Mouse (Mus musculus) kidney, postnatal 14 days (tissue): ENCODE measurements around the gene 4930568D16Rik.

Source experiments
- DNase-seq: peaks from one replicate; pipeline ENCODE4 v3.0.0; 2022; ENCODE audit warnings: mixed read lengths

Gene 4930568D16Rik

DNA sequence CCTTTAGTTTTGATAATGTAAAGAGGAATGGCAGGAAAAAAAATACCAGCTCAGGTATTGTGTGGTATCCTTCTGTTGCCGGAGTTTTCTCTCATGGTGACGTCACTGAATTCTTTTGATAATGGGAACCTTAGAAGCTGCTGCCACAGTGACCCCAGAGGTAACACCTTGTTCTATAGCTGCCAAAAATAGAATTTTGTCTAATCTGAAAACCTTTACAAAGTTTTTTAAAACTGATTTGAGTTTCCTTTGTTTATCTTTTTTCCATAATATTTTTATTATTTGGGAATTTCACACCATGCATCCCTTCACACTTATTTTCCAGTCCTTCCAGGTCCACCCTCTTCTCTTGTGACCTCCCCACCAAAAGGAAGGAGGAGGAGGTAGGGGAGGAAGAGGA lies at the start of gene 4930568D16Rik:
Gene 4930568D16Rik (minus strand): TSS at position 101 of the 400 bp plus-strand sequence.
- no peak for DNase-seq

DNA sequence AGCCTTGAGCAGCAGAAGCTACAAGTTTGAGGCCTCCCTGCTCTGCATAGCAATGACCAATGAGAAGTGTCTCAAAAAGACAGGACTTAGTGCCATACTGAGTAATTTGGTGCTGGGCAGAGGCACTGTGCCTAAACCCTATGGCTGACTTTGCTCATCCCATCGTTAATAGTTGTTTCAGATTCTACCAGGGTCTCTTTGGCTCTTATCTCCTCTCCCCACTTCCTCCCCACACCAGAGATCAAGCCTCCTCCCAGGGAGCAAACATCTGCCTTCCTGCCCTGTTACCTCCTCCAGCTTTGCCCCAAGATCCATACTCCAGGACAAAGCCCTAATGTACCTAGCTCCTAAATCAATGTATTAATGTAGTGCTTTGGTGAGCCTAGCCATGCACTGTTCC lies 49.7 kb upstream of the 4930568D16Rik start:
- no peak for DNase-seq

DNA sequence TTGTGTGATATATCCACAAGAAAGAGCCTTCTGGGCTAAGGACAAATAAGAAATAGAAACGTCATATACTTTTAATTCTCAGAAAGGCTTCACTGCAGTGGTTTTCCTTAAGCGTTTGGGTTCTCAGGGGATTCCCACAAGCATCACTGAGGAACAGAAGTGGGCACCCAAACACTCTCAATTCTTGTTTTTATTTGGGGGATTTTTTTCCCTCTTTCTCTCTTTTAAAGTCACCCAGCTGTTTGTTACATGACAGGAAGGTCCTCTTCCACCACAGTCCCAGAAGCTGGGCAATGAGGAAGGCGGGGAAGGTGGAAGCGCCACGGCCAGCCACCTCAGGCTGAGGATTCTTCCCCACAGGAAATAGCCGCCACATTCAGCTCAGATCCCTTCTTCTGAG lies 48.9 kb upstream of the 4930568D16Rik start:
- DNase-seq = no peak

DNA sequence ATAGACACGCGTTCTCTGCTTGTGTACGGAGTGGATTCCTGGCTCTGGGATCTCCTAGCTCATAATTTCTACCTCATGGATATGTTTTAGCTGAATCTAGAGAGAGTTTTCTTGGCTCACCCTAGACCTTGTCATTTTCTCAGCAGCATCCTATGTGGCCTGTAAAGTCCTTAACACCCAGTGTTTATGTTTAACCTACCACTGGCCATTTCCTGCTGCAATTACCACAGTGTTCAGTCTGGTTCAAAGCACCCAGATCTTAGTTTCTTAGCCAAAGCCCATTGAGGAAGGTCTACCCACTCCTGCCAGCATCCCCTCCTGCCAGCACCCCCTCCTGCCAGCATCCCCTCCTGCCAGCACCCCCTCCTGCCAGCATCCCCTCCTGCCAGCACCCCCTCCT lies 45.3 kb upstream of the 4930568D16Rik start:
- DNase-seq = no peak

DNA sequence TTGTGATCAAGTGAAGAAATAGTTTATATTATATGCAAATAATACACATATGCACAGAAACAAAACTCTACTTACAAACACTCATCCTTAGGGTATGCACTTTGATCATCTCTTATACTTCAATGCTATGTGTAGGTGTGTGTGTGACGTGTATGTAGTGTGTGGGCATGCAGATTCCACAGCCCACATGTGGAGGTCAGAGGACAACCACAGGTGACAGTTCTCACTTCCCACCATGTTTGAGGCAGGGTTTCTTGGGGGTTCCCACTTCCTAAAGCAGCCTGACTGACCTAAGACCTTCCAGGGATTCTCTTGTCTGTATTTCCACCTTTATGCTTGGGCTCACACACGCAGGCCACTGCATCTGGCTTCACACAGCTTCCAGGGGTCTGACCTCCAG lies 44.7 kb upstream of the 4930568D16Rik start:
- DNase-seq = no peak

DNA sequence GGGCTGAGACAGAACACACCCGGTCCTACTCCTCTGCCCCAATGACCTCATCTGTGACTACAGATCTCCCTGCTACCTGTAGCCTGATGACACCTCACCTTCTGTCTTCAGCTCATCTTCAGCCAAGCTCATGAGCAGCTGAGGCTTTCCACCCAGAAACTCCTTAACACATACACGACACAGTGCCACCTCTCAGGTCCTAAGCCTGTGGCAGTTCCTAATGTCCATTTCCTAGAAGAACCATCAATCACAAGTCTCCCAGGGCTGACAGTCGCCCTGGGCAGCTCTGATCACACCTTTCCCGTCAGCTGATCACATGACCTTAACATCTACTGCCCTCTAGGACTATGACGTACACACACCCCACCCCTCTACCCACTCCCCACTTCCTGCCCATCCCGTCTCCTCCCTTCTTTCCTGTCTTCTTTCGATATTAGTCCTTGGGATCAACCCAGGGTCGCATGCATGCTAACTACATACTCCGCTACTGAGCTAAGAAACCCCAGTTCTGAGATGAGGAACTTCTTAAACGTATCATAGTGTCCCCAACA lies 44.2 kb upstream of the 4930568D16Rik start:
- DNase-seq = no peak

DNA sequence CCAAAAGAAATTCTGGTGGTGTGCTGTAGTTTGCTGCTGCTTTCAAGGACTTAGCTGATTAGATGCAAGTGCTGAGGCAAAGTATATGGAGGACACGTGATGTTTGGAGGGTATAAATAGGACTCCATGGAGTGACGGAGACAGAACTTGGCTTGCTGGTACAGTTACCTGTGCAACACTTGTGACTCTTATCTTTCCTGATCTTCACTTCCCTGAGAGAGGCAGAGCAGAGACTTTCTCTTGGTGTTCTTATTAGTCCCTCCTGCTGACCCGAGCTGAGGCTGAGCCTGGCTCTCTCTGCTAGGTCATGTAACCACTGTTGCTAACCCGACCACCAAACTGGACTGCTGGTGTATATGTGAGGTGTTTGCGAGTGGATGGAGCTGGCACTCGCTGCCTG lies 41.9 kb upstream of the 4930568D16Rik start:
- no peak for DNase-seq

DNA sequence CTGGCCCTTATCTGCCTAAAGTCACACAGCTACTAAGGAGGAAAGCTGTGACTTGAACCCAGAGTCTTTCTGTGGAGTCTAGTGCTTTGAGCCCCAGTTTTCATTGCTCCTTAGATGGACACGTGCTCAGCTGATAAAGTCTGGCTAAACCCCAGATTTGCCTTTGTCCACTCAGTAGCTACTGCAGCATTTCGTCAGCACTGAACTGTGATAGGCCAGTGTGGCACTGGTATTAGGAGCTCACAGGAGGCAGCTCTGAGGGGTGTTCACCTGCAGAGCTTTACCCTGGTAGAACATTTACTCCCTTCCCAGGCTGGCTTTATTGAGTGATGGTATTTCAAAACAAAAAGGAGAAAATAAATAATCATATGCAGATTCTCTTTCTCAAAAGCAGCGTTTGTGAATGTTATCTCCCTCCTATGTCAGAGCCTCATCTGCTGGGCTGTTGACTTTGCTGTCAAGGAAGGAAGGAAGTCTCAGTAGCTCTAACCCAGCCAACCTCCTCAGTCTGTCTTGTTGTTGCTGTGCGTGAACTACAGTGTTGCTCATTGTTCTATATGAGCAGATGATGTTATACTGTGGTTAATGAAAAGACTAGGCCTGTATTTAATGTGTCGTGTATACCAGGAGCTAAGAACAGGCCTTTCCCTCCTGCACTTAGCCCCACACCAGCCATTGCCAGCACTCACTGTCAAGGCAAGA lies 41.0 kb upstream of the 4930568D16Rik start:
- no peak for DNase-seq

DNA sequence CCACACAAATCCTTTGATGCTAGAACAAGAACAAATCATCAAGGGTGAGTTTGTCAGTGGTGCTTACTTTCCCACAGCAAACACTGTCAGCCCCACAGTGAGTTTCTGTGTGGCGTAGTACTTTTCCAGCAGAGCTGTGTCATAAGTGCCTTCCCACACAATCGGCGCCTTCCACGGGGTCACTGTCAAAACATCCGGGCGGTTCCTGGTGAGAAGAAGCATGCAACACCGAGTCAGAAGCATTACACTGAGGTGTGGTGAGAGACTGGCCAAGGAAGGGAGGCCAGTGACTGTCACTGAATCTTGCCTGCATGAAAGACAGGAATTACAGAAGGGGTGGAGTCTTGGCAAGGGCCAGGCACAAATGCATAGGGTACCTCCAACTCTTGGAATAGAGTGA lies 40.3 kb upstream of the 4930568D16Rik start:
- DNase-seq = no peak

DNA sequence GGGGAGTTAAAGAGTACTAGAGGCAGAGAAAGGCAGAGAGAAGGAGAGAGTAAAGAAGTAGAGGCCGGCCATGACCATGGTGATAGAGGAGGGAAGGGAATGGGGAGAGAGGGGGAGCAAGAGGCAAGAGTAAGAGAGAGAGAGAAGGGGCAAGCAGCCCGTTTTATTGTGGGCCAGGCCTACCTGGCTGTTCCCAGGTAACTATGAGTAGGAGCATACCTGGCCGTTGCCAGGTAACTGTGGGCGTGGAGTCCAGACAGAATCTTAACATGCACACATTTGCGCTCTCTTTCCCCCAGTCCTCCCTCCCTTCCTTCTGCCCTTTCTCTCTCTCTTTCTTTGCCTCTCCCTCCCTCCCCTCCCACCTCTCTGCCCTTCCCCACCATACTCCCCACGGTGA lies 39.7 kb upstream of the 4930568D16Rik start:
- DNase-seq = no peak

DNA sequence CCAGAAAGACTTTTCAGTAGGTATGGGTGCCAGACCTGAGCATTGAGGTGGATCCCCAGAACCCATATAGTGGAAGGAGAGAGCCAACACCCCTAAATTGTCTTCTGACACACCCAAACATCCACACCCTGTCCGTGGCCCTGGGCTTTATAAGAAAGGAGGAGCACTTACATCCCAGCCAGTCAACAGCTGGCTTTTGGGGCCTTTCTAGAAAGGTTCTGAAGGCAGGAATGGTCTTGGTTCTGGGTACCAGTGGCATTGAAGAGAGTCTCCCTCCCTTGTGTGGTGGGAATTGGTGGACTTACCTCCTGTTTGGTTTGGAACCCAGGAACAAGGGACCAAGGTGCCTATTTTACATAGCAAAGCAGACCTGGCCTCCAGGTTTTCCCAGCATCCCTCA lies 39.1 kb upstream of the 4930568D16Rik start:
- DNase-seq = no peak

DNA sequence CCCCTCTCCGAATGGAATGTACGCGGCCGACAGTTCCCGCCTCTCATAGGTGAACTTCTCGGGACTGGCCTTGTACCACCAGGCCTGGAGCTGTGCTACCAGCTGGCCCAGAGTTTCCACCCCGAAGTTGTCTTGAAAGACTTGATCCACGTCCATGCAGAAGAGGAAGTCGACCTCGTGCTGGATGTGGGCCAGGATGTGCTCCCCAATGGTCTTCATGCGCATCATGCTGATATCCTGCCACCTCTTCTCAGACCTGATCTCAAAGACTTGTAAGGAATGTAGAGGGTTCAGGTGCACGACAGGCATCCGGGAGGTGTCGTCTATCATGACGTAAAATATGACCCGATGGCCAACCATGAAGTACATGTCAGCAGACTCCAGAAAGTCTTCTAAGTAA lies 34.9 kb upstream of the 4930568D16Rik start:
- DNase-seq = no peak

DNA sequence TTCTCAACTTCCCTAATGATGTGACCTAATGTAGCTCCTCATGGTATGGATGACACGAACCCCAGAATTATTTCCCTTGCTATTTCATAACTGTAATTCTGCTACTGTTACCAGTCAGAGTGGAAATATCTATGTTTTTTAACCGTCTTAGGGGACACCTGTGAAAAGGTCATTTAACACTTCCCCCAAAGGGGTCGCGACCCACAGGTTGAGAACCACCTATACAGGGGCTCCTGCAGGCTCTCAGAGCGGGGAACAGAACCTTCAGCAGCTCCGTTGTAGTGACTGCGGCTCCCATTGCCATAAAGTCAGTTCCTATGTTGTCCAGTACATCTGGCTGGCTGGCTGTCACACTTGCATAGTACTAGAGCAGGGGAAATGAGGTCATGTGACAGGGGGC lies 33.2 kb upstream of the 4930568D16Rik start:
- DNase-seq = no peak

DNA sequence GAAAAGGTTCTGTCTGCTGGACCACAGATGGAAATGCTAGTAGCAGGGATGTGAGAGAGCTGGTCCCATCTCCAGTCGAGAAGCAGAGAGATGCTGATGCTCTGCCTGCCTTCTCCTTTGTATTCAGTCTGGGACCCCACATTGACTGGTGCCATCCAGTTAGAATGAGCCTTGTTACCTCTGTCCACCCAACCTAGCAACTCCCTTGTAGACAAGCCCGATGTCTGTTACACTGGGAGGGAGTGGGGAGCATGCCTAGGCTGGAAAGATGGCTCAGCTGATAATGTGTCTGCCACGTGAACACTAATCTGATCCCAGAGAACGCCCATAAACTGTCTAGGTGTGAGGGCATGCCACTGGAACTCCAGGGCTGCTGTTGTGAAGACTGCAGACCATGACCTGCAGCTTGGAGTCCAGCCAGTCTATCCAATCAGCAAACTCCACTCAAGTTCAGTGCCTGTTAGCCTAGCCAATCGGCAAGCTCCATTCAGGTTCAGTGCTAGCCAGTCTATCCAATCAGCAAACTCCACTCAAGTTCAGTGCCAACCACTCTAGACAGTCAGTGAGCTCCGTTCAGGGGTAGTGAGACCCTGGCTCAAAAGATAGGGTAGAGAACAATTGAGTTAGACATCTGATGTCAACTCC lies 30.8 kb upstream of the 4930568D16Rik start:
- DNase-seq = peak; percentile 22

DNA sequence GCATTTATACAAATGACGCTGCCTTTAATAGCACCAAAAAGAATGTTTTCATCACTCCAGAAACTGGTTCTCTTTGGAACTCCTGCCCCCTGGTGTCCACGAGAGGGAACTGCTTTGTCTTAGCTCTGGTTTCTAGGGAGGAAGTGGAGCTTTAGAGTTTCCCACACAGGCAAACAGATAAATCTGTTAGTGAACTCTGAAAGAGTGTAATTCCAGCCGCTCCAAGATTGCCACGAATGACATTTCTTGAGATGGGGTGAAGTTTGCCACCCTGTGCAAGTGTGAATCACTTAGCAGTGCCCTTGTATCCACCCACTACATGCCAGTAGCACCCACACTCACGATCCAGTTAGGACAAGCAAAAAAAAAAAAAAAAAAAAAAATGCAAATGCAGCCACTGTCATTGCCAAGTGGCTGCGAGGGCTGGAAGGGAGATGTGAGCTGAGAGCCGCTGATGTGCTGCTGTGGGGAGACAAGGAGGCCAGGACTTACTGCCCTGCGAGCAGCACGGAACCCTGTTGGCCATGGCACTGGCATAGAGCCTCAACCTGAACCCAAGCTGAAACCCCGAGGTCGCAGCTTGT lies 30.2 kb upstream of the 4930568D16Rik start:
- DNase-seq = peak; percentile 72

DNA sequence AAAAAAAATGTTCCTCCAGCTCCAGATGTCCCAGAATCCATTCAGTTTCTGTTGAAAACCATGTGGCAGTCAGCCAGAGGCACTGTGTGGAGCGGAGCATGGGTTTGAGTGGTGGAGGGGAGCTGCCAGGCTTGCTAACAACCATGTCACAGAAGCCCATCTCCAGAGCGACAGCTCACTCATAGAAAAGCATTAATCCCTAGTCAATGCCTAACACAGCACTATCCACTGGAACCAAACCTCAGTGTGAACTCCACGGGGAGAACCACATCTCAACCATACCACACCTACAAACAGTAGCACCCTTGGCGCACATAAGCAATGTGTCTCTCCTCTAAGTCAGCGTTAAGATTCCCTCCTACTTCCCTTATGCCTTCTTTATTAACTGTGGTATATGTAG lies 29.6 kb upstream of the 4930568D16Rik start, which contains the start of gene 4930402F06Rik:
Gene 4930402F06Rik (minus strand): TSS at position 80 of the 400 bp plus-strand sequence.
- DNase-seq = no peak

DNA sequence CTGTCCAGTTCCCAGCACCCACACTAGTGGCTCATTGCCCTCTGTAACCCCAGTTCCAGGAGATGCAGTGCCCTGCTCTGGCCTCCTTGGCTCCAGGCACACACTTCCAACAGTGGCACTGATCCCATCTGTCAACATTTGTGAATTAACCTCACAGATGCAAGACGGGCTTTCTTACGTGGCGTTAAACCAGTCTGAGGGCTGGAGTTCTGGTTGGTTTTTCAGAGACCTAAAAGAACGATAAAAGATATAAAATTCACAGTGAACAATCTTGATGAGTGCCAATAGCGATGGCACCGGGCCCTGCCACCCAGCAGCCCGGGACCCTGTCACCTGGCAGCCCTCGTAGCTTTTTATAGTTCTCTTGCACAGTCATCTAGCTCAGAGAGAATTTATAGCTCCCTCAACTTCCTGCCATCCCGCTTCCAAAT lies 17.9 kb upstream of the 4930568D16Rik start:
- no peak for DNase-seq

DNA sequence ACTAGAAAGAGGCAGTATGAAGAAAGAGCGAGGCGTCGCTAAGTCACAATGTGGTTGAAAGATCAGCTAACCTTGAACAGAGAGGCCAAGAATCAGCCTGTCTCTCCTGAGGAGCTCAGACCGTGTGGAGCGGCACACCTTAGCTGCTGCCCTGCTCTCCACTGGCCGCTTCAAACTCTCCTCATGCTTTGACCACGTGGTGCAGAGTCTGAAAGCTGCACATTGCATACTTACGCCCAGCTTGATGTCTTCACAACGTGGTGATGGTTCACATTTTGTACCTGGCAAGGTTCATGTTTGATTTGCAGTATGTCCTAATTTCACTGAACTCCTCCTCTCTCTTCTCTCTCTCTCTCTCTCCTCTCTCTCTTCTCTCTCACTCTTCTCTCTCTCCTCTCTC lies 11.8 kb upstream of the 4930568D16Rik start:
- no peak for DNase-seq

DNA sequence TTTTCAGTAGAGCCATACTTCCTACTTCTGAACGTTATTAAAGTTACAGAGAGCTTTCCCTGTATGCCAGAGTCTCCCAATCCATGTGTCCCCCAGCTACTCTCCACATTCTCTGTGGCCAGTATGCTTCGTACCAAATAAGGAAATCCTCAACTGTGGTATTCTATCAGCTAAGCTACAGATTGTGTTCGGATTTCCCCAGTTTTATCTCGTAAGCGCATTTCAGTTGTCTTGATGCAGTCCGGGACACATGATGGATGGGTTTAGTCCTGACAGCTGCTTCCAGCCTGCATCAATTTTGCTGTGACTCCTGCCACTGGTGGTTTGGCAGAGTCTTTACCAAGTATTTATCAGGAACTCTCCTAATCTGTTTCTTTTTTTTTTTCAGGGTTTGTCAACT lies 10.1 kb upstream of the 4930568D16Rik start:
- no peak for DNase-seq

DNA sequence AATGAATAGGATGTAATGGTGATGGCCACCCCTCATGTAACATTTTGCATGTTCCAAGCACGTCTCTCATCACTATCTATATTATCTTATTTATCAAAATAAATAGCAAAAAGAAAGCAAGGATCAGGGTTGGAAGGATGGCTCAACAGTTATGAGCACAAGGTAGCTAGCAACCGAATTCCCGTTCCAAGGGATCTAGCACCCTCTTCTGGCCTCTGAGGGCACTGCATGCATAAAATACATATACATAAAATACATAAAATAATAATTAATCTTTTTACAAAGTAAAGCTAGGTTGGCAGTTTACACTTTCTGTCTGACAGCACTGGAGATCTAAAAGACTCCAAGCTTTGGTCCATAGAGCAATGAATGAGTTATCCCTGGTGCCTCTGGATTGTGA lies 5.5 kb upstream of the 4930568D16Rik start:
- peak; percentile 17 for DNase-seq

DNA sequence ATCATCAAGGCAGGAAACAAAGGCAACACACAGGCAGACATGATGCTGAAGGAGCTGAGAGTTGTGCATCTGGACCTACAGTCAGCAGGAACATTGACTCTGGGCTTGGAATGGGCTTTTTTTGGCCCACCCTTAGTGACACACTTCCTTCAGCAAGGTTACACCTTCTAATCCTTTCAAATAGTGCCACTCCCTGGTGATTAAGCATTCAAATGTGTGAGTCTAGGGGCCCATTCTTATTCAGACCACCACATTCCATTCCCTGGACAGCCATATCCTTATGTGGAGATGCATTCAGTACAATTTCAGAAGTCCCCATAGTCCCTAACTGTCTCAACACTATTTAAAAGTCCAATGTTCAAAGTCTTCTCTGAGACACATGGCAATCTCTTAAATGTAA lies 3.2 kb upstream of the 4930568D16Rik start:
- no peak for DNase-seq

DNA sequence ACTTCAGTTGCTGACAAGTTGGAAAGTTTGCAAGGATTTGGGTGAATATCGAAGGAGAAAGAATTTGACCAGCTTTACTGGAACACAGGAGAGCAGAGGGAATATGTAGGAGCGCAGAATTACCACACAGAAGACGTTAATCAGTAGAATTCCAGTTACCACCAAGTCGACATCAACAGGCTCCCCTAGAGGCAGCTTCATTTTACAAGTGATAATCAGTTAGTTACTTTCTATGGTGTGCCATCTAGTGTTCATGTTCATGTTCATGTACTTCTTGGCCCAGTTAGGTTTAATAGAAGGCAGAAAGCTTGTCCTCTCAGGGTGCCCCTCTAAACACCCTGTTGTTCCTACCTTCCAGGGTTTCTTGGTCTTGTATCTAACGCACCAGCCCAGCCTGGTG lies 18.3 kb downstream of the 4930568D16Rik start:
- peak; percentile 23 for DNase-seq

DNA sequence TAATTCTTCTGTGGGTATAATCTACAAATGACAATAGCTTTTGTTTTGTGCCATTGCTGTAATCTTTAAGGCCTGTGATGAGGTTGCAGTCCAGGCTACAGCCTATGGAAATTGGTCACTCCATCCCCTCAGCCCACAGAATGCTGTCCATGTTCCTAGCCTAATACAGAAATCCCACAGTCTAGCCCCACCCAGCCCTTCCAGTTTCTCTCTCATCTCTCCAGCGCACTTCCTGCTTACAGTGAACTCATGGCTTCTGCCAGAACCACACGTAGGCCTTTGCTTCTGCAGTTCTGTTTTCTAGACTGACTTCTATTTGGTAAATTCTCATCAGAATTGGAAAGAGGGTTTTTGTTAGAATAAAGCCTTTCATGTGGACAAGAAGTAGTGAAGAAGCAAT lies 21.5 kb downstream of the 4930568D16Rik start:
- no peak for DNase-seq

DNA sequence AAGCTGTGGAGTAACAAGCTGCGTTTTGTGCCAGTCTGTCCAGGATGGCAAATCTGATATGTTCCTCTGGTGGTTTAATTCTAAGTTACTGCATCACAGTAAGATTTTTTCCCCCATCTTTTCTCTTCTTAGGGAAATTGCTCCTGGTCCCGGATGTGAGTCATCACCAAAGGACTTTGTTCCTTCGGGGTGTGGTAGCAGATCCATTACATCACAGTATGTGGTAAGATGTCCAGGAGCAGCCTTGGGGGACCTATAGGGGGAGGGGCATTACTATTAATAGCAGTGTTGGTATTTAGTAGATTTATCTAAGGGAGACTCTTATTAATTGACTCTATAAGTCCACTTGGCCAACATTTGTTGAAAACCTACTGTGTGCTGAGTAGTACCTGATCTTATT lies 24.9 kb downstream of the 4930568D16Rik start:
- no peak for DNase-seq
